Mouse (Mus musculus): ENCODE results near the gene Dctn1. TPM values are rescaled to one million over a fixed set of nuclear protein-coding genes. Genes with fewer than 3 reads are reported as not detected.

Dctn1 gene
- total RNA-seq, 2 experiments from 2014 or later, result 127 to 132 TPM

- peak; percentile 56 to 72 for DNase-seq
Measured at GRCm38 (mm10) chr6:83169872-83170271, 4.2 kb downstream of the Dctn1 start.

GRCm38 (mm10) chr6:83171063-83171462, 5.3 kb downstream of the Dctn1 start:
- DNase-seq, result no peak

GRCm38 (mm10) chr6:83172240-83172920, 6.7 kb downstream of the Dctn1 start:
- DNase-seq, result no peak

- no peak for DNase-seq
Measured at GRCm38 (mm10) chr6:83175996-83176395, 10.3 kb downstream of the Dctn1 start.

GRCm38 (mm10) chr6:83179390-83180117, 13.8 kb downstream of the Dctn1 start:
- DNase-seq, result peak; percentile 72 to 77

GRCm38 (mm10) chr6:83180605-83181004, 14.9 kb downstream of the Dctn1 start:
- peak in 1 of 2 experiments; percentile 33 for DNase-seq

- DNase-seq, result no peak
Measured at GRCm38 (mm10) chr6:83184858-83185435, 19.2 kb downstream of the Dctn1 start.

- DNase-seq, result peak; percentile 62 to 71
Measured at GRCm38 (mm10) chr6:83185895-83186861, 20.5 kb downstream of the Dctn1 start.

GRCm38 (mm10) chr6:83186946-83187345, 21.2 kb downstream of the Dctn1 start:
- DNase-seq, result no peak

GRCm38 (mm10) chr6:83193571-83193970, 27.9 kb downstream of the Dctn1 start:
- no peak for DNase-seq

- DNase-seq, result peak; percentile 82 to 85
Measured at GRCm38 (mm10) chr6:83197345-83198004, 31.8 kb downstream of the Dctn1 start.

GRCm38 (mm10) chr6:83203320-83203719, 37.6 kb downstream of the Dctn1 start:
- no peak for DNase-seq

- no peak for DNase-seq
Measured at GRCm38 (mm10) chr6:83205851-83206250, 40.1 kb downstream of the Dctn1 start.

GRCm38 (mm10) chr6:83206321-83206720, 40.6 kb downstream of the Dctn1 start:
- DNase-seq, result no peak

GRCm38 (mm10) chr6:83207361-83208049, 41.8 kb downstream of the Dctn1 start:
- DNase-seq, result no peak

GRCm38 (mm10) chr6:83208050-83208400, 42.3 kb downstream of the Dctn1 start:
- no peak for DNase-seq

- no peak for DNase-seq
Measured at GRCm38 (mm10) chr6:83210495-83210894, 44.8 kb downstream of the Dctn1 start.

- DNase-seq, result no peak
Measured at GRCm38 (mm10) chr6:83211526-83211925, 45.8 kb downstream of the Dctn1 start.

GRCm38 (mm10) chr6:83215002-83215666, 49.4 kb downstream of the Dctn1 start:
- DNase-seq, result peak; percentile 74 to 86

- no peak for DNase-seq
Measured at GRCm38 (mm10) chr6:83219814-83220213, 54.1 kb downstream of the Dctn1 start, which contains the start of gene Slc4a5. Slc4a5 (plus strand) TSS chr6:83219828.

Data from adrenal gland, postnatal 36 days (tissue).